Mouse (Mus musculus): ENCODE data around the gene Zgrf1.

The Zgrf1 gene

DNA sequence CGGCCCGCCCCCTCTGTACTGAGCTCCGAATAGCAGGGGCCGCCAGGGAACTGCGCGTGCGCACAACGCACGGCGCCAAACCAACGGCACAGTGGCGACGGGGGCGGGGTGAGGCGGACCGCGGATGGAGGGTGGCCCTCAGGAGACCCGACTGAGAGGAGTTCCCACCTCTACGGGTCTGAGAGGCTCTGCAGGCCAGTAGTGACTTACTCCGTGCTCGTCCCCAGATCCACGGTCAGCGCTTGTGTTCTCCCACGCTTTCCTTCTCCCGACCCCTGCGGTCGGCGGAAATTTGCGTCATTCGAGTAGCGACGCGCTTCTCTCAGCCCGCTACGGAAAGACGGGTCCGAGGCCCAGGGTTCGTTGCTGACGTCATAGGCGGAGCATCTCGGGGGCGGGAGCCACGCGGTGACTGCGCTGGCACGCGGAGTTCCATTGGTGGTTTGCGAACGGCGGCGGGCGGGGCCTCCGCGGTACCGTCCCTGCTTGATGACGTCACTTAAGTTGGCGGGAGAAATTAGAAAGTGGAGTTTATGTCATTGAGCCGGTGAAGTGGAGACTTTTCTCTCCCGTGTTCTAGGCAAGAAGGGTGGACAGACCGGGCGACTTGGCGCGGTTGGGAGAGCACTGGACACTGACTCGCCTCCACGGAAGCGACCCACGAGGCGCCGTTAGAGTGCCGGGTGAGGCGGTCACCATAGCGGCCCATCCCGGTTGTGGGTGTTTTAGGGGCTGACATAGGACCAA is at the start of gene Zgrf1, which contains the start of gene Larp7:
Gene Zgrf1 (plus strand): TSS at position 517 of the 747 bp plus-strand sequence.
Gene Larp7 (minus strand): TSS at position 377 of the 747 bp plus-strand sequence.
- DNase-seq (ENCODE audit: low read depth): peak; percentile 100

DNA sequence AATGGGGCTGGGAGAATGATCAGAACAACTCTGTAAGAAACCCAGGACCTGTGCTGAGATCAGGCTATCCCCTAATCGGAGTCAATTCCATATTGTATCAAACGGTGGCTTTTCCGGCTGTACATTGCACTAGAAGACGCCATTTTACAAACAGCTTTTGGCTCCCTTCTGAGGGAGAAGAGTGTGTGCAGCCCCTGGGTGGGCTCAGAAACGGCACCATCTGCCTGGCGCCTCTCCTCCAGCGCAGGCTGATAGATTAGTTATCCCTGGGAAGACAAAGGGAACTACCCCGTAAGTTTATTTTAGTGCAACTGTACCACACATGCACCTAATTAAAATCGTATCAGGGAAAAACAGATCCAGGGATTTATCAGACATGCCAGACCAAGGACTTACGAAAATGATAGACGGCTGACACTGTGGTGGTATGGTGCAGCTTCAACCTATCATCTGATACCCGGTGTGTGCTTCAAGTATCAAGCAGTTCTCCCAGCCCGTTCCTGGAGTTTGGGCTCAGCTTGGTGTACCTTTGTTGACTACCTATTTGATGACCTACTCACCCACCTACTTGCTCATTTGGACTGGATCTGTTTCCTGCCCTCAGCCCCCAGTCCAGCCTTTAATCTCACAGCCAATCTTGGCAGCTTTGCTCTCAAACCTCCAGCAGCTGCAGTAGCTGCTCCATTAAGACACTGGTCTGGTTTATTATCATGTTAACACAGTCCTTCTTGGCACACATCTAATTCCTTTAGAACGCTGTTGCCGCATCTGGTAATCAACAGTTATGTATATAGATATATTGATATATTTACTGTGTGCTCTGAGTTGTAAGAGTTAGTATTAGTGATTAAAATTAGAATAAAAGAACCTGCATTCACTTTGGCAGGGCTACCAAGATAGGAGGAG is 45.2 kb upstream of the Zgrf1 start:
- DNase-seq (ENCODE audit: low read depth): no peak

DNA sequence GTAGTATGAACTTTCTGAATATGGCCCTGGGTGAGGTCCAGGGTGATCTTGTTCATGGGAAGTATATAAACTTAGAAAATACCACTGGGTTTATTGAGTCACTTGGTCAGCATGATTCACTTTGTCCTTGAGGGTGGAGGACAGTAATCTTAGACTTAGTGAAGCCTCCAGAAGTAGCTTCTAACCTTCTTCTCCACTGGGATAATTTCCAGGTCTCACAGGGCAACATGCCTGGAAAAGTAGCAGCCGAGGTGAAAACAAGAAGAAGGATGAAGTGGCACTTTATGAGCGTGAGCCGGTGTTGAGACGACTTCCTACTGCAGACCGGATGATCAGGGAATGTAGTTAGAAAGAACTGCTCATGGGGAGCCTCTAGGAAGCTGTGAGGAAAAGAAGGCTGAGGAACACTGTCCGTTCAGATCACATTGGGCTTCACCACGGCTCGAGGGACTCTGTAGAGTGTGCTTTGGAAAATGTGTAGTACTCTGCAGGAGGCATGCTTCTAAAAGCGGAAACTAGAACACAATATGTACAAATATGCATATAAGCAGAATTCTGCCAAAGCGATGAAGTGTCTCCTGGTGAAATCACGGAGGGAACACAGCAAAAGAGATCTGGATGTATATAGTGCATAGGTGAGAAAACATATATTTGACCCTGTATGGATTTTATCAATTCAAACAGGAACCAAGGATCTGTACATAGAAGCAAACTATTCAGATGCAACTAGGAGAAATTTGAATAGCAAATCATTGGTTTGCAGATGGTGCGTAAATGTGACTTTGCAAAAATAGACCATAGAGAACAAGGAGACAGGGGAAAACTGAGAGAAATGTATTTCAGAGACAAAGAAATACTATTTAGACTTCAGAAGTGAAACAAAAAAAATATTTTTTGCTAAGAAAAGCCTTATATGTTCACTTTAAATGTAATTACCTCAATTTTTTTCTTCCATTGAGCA is 41.2 kb upstream of the Zgrf1 start:
- no peak for DNase-seq (ENCODE audit: low read depth)

DNA sequence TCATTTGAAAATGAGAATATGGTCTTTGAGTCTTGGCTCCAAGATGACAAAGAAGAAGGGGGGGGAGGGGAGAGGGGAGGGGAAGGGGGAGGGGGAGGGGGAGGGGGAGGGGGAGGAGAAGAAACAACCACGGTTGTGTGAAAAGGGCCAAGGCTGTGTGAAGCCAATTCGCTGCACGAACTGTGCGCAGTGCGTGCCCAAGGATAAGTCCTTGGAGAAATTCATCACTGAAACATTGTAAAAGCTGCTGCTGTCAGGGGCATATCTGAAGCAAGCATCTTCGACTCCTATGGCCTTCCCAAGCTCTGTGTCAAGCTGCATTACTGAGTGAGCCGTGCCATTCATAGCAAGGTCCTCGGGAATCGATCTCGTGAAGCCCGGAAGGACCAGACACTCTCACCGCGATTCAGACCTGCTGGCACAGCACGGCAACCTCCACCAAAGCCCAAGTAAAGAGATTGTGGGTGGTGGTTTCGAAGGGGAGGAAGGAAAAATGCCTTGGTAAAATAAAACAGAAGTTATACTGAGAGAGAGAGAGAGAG is 40.4 kb upstream of the Zgrf1 start:
- DNase-seq (ENCODE audit: low read depth): no peak

DNA sequence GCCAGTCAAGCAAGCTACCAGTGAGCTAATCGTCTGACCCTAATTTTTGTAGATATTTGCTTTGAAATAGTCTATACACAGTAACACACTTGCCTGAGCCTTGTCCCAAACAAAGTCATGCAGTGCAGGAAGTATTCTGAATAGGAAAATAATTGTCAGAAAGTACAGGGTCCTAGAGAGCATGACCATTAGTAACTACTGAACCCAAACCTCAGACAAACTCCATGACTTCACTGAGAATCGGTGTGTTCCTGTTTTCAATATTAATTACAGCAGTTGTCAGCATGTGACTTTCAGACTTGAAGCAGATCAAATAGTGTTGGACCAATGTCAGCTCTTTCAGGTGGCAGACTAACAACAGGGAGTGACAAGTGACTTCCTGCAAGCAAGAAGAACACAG is 39.6 kb upstream of the Zgrf1 start:
- no peak for DNase-seq (ENCODE audit: low read depth)

DNA sequence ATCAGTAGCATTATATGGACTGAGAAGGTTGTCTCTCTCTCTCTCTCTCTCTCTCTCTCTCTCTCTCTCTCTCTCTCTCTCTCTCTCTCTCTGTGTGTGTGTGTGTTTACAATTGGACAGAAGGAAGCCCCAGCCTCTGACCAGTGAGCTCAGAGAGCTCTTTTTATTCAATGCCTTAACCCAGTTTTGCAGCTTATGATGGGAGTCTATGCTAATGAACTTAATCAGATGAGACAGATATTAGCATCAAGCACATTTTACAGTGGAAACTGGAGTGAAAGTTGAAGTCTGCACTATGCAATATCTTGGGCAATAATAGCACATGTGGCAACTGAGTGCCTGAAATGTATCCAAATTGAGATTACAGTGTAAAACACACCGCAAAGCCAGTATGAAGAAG is 38.0 kb upstream of the Zgrf1 start:
- no peak for DNase-seq (ENCODE audit: low read depth)

DNA sequence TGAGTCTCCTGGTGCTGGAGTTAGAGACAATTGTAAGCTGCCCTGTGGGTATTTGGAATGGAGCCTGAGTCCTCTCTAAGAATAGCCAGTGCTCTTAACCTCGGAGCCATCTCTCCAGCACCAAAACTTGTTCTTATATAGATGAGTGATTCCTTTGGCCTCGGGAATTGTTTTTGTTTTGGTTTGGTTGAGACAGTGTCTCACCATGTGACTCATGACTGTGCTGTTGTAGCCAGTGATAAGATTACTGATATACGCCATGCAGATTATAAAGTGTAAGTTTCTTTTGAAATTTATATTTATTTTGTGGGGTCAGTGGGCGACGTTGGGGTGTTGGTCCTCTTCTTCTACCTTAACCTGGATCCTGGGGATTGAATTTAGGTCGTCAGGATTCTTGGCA is 33.0 kb upstream of the Zgrf1 start:
- DNase-seq (ENCODE audit: low read depth): peak; percentile 33

DNA sequence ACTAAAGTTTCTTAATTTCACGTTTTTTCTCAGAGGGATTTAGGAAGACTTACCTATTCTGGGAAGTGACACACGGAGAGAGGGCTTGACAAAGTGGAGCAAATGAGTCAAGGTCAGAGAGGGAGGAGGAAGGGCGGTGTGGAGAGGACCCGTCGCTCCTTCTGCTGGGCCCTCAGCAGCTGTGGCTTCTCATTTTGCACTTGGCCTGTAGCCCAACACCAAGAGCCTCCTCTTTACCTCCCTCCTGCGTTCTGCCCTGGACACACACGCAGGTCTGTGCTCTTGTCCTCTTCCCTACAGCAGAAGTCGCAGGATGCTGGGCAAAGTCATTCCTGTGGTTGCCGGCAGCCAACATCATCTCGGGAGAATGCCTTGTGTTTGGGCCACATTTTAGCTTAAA is 32.1 kb upstream of the Zgrf1 start:
- peak; percentile 26 for DNase-seq (ENCODE audit: low read depth)

DNA sequence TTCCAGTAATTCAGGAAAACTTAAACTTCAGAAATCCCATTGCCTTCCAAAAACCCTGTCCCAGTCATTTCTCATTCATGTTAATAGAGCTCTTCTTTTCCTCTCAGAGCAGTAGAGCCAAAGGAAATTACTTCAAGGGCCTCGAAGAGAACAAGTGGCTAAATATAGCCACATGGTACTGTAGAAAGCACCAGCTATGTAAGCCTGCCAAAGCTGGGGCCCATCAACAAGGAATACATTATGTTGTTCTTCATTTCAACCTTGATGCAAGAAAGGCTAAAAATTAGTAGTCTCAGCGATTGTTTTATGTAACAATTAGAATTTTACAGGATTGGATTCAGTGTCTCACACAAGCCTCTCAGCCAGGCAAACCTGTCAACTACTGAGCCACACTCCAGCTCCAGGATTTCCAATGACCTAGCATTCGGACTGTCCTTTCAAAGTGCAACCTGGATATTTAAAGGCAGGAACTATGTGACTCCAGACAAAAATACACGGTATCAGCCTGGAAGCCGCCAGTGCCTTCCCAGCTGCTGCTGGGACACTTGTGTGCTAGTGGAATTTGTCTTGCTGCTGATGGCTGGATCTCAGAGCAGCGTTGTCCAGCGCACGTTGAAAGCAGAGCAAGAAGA is 28.0 kb upstream of the Zgrf1 start:
- DNase-seq (ENCODE audit: low read depth): no peak

DNA sequence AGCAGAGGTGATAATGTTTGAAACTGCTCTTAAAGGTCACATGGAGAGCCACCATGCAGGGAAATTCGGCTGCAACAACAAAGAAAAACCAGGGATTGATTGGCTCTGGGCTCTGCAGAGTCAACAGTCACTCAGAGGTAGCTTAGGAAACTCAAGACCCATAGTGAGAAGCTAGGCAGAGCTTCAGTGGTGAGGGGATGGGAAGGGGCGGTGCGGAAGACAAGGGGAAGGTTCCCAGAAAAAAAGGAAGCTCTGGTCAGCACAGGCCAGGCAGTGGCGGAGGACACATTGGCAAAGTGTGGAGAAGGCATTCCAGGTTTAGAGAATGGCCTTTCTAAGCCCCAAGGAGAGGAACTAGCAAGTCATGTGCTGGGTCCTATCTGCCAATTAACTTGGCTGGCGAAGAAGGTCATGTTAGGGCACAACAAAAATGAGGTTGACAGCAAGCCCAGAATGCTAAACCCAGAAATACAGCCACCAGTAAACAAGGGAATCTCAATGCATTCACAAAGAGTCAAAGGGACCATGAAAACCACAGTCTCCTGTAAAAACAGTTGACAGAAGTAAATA is 25.7 kb upstream of the Zgrf1 start:
- no peak for DNase-seq (ENCODE audit: low read depth)

DNA sequence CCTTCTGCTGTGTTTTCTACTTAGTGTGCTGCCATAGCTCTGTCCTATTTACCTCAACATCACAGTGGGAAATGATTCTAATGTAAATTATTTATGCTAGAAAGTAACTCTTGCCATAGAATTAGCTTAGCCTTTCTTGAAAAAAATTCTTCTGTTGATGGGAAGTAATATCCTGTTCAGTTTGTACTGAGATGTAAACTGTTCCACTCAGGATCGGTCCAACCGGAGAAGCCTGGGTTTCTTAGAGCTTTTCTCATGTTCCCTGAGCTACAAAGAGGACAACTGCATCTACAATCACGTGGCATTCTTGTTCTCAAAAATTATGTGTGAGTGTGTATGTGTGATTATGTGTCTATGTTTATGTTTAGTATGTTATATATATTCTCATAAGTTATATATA is 24.1 kb upstream of the Zgrf1 start:
- no peak for DNase-seq (ENCODE audit: low read depth)

DNA sequence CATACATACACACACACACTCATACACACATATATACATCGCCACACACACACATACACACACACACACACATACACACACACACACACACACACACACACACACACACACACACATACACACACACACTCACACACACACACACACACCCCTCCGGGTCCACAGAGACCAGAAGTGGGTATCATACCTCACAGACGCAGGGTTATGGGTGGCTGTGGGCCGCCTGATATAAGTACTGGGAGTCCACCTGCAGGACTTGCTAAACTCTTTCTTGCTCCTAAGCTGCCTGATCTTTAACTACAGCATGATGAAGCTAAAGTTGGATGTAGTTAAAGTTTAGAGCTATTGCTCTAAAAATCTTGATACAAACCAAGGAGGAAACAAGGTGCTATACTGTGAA is 23.5 kb upstream of the Zgrf1 start:
- DNase-seq (ENCODE audit: low read depth): no peak

DNA sequence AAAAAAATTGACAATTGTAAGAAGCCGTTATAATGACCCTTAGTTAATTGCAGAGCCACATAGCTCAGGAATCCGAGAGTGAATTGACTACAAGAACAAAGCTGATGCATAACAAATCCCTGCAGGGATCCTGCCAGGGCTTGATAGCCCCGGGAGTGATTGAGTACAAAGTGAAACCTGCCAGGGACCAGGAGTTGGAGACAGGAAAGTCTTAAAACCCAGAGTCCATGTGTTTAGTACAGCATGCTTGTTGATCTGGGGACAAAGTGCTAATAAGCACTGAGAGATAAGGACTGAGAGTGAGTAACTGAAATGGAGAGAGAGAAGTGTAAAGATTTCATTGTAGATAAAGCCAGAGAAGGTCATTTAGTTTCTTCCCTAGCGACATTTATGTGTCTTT is 23.0 kb upstream of the Zgrf1 start:
- DNase-seq (ENCODE audit: low read depth): no peak

DNA sequence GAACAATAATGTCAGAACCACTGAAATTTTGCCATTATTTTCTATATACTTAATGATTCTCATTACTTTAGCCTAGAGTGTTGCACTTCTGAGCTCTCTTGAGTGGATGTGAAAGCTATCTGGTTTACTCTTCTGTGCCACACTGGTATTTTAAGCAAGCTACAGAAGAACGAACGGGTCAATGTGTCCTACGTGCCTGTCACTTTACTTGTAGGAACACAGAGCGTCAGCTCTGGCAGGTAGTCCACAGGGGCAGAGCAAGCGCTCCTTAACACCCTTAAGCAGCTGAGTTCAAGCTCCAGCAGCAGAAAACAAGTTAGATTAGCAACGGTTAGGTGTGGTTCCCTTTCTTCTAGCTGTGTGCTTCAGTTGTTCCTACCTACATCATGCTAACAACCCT is 14.1 kb upstream of the Zgrf1 start:
- no peak for DNase-seq (ENCODE audit: low read depth)

DNA sequence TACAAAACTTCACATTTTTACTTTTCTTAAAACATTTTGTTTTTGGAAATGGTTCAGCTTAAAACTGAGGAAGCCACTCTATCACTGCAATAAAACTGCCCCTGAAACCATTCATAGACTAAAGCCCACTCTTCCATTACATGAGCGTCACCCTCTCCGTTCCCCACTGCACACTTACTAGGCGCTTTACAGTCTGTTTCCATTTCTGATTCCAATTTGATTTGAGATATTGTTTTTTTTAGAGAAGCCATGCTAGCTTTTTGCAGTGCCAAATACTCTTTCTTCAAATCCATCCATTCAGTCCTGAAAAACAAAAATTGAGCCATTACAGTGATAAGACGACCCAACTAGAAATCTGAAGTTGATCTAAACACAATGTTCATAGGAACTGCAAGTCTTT is 9.3 kb upstream of the Zgrf1 start:
- DNase-seq (ENCODE audit: low read depth): no peak

DNA sequence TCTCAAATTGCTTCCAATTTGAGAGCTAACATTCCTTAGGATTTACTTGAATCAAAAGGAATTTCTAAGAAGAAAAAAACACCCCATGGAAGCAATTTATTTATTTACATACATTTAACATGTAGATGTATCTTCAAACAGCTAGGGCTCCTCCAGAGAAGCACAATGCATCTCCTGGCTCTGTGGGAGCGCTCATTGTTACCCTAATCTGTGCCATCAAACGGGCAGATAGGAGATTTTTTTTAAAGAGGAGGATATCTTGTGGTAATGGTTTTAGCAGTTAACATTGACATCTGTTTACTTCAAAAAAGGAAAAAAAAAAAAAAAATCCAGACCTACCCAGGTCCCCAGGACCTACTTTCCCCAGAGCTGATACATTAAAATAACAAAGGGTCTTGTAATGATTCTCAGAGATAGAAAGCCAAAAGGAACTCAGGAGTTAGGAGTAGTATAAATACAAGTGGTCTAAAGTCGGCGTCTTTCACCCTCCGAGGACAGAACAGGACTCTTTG is 8.6 kb upstream of the Zgrf1 start:
- no peak for DNase-seq (ENCODE audit: low read depth)

DNA sequence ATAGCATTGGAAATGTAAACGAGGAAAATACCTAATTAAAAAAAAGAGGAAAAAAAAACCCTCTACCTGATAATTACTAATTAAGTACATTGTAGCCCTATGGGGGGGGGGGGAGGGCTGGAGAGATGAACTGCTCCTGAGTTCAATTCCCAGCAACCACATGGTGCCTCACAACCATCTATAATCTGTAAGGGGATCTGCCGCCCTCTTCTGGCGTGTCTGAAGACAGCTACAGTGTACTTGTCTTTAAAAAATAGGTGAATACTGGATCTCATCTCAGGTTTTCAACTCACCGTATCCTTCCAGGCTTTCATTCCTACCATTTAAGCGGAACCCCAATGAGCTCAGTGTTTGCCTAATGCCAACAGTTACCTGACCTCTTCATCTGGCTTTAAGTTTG is 5.4 kb upstream of the Zgrf1 start:
- peak; percentile 59 for DNase-seq (ENCODE audit: low read depth)

DNA sequence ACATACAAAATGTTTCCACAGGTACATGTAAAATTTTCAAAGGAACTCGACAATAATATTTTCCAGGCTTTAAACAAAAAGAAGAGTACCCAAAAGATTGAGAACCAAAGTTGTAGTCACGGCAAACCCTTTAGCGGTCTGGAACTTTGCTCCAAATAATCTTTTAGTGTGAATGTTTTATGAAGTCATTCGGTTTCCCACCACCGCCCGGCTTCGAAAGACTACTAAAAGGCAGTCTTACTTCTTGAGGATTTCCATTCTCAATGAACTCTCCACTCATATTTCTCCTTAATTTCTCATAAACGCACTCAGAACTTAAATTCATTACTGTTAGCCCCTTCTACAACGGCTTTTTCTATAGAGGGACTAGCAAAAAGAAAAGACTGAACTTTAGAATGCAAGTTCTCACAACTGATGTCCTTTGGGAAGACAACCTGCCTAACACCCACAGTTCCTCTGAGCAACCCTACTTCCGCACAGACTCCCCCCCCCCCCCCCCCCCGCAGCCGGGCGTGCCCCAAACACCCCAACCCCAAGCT is 786 bp upstream of the Zgrf1 start:
- no peak for DNase-seq (ENCODE audit: low read depth)

DNA sequence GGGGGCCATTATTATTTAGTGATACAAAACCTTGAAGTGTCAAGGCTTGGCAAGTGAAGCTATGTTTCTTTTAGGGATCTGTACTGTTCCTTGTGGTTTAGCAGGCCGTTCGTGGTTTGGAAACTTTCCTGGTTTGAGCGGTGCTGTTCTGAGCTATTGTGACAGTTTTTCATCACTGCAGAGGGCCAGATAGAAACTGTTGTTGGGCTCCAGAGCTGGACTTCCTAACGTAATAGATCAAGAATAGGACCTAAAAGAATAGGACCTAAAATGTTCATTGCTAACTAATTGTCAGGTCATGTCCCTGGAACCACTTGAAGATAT is 393 bp downstream of the Zgrf1 start:
- DNase-seq (ENCODE audit: low read depth): no peak

DNA sequence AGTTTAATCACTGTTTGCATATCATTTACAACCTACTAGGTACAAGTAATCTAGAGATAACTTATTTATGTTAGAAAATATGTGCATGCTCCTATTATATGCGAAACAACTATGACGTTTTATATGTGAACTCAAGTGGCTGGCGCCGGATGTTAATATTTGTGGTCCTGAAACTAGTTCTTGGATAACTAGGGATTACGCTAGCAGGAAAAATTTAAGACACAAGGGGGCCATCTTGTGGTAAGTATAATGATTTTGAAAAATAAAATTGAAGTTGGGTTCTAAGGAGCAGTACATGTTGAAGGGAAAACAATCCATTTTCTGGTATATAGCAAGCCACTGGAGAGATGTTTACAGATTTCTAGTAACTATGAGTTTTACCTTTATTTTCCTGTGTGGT is 1.4 kb downstream of the Zgrf1 start:
- peak; percentile 69 for DNase-seq (ENCODE audit: low read depth)

DNA sequence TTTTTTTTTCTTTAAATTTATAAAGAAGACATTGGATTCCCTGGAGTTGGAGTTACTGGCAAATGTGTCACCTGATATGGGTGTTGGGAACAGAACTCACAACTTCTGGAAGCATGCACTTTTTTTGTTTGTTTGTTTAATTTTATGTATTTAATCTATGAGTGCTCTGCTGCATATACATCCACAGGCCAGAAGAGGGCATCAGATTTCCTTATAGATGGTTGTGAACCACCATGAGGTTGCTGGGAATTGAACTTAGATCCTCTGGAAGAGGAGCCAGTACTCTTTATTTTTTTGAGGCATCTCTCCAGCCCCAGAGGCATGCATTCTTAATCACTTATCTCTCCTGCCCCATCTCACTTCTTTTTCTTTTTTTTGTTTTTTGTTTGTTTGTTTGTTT is 4.9 kb downstream of the Zgrf1 start:
- peak; percentile 32 for DNase-seq (ENCODE audit: low read depth)

Data from NIH3T3 (cell line).